Mouse (Mus musculus) G1E (cell line): ENCODE data around the gene Ociad2. TPM values are rescaled to one million over a fixed set of nuclear protein-coding genes. Genes with fewer than 3 reads are reported as not detected.
"Not testable (repeated sequence)": the region's sequence is repeated elsewhere in the genome, so short reads cannot be mapped to it uniquely, and the experiment has no call there.

Source experiments
- ATAC-seq: 2 replicates; pipeline ENCODE4 v1.8.0; 2016; ENCODE audit warnings: mild to moderate bottlenecking; ENCODE audit not compliant: insufficient number of reproducible peaks, poor library complexity, low FRiP score, severe bottlenecking; ENCODE audit errors: extremely low read depth
- DNase-seq: peaks from one replicate; pipeline ENCODE4 v3.0.0; 2012; ENCODE audit warnings: low spot score
- H3K27me3 ChIP-seq: 2 replicates; pipeline ENCODE4 v1.6.1; 2012; ENCODE audit warnings: mild to moderate bottlenecking, low read length, inconsistent platforms; ENCODE audit not compliant: insufficient read depth
- H3K36me3 ChIP-seq: replicated peaks from 2 replicates; pipeline ENCODE3; 2012; ENCODE audit warnings: mild to moderate bottlenecking, inconsistent platforms
- H3K4me1 ChIP-seq: 2 replicates; pipeline ENCODE4 v1.6.1; 2012; ENCODE audit warnings: low read depth, low read length, inconsistent platforms, mixed read lengths; ENCODE audit not compliant: insufficient read depth
- H3K4me3 ChIP-seq: 2 replicates; pipeline ENCODE4 v1.5.1; 2012; ENCODE audit warnings: low read depth, mild to moderate bottlenecking, inconsistent platforms, low read length, moderate library complexity, mixed read lengths
- H3K9me3 ChIP-seq: replicated peaks from 2 replicates; pipeline ENCODE4 v1.6.1; 2012; ENCODE audit warnings: inconsistent platforms
- CTCF ChIP-seq: IDR thresholded peaks from 2 replicates; pipeline ENCODE4 v1.5.1; 2012; ENCODE audit warnings: low read depth, low read length, inconsistent platforms, mixed read lengths
- GATA1 ChIP-seq: IDR thresholded peaks from 2 replicates; pipeline ENCODE4 v1.6.1; 2012; ENCODE audit warnings: borderline replicate concordance, low read length, inconsistent platforms, mixed read lengths
- GATA2 ChIP-seq: IDR thresholded peaks from 2 replicates; pipeline ENCODE4 v1.6.1; 2012; ENCODE audit warnings: low read depth, low read length, inconsistent platforms, borderline replicate concordance
- POLR2AphosphoS5 ChIP-seq: IDR thresholded peaks from 2 replicates; pipeline ENCODE4 v1.6.1; 2012; ENCODE audit warnings: low read depth, low read length, inconsistent platforms; ENCODE audit not compliant: insufficient replicate concordance
- TAL1 ChIP-seq: conservative IDR thresholded peaks from 2 replicates; pipeline ENCODE4 v1.6.1; 2012; ENCODE audit warnings: low read depth, low read length, inconsistent platforms, mixed read lengths
- polyA plus RNA-seq: library from polyadenylated mRNA; stranded (reverse); fragments of >175 nt; gene quantifications from 2 replicates; pipeline ENCODE4 v1.2.3, GENCODE M21; 2012
- total RNA-seq, 2 experiments: library from RNA; stranded (forward) in 1 of 2; stranded (reverse) in 1 of 2; fragments of 200-1000 nt in 1 of 2; fragments of >200 nt in 1 of 2; fragmentation: Nextera tagmentation in 1 of 2; gene quantifications; 2 replicates each; pipeline ENCODE4 v1.2.3; 2014 to 2017

The Ociad2 gene
- total and polyA plus RNA-seq, 3 experiments: 1.1 TPM; not detected in 2

DNA sequence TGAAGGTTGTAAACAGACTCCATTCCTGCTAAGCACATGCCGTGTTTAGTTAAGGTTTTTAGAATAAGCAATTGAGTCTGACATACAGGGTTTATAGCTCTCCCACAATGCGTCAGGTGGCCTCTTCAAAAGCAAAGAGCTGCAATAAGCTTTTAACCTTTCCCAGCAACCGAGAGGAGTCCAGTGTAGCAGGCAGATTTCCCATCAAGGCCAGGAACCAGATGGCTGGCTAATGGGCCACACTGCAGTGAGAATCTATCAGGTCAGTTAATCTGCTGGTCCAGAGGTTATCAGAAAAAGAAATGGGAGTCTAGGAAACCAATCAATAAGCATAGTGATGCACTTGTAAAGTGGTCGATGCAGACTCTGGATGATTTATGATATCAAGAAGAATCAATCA is 9.8 kb downstream of the Ociad2 start:
- DNase-seq: no peak
- Histone ChIP-seq H3K9me3 (no peaks in the 10 kb centered on the region), H3K36me3 (peaks cover 14% of the 10 kb centered on the region), H3K27me3 (peaks cover 2% of the 10 kb centered on the region; the same call in 1 of the 2 replicates), H3K4me3 (no peak overlapping the region), H3K4me1 (no peaks in the 10 kb centered on the region)
- ATAC-seq: no peak
- no peak for TF ChIP-seq GATA2
- TF ChIP-seq CTCF: no peak

DNA sequence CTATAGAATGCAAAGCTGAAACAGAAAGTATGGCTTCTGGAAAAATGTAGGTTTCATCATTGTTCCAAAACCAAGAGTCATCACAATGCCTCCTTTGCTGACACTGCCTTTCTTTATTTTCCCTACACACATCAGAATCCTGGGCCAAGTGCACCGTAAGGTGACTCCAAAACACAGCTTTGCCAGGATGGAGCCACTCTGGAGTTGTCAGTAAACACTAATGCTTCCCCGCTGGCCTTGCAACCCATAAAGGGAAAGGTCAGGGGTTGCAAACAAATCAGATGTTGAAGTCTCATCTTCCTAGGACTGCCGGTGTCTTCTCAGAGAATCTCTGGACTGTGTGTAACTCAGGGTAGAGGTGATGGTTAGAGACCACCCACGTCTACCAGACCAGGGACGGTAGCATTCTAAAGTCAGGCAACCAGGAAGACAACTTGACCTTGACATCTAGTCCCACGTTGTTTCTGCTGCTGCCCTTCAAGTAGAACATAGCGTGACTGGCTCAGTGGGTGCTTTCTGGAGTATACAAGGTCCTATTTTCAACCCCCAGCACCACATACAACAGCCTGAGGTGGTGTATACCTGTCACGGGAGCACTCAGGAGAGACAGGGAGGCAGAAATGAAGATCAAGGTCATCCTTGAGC is 16.2 kb downstream of the Ociad2 start:
- H3K9me3 ChIP-seq: no peaks in the 10 kb centered on the region
- ATAC-seq: no peak

DNA sequence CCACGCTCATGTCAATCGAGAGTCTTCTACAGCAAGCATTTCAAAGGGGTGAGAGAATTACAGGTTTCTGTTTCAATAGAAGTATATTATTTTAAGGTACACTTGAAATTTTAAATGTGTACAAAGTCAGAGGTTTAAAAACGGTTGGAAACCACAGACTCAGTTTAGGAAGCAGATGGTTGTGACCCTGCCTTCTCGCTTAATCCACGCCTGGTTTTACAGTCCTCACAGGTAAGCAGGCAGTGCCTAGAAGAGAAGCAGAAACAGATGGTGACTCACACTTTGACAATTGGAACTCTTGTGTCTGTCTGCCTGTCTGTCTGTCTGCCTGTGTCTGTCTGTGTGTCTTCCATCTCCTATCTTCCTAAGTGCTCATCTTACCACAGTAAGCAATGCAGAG is 17.2 kb downstream of the Ociad2 start:
- no peaks in the 10 kb centered on the region for H3K9me3 ChIP-seq
- peaks cover 53% of the 10 kb centered on the region for H3K36me3 ChIP-seq
- no peak for ATAC-seq
- H3K27me3 ChIP-seq: no peaks in the 10 kb centered on the region
- H3K4me1 ChIP-seq: peaks cover 9% of the 10 kb centered on the region
- H3K4me3 ChIP-seq: no peak overlapping the region
- TF ChIP-seq GATA2: no peak
- no peak for TF ChIP-seq GATA1
- TF ChIP-seq POLR2AphosphoS5: no peak
- no peak for TF ChIP-seq TAL1
- TF ChIP-seq CTCF: no peak
- DNase-seq: no peak

More for the DNA sequence above, 16.2 kb downstream of the Ociad2 start:
- H3K4me1 ChIP-seq: peaks cover 3% of the 10 kb centered on the region; the same call in 1 of the 2 replicates
- H3K27me3 ChIP-seq: no peaks in the 10 kb centered on the region
- no peak for DNase-seq
- H3K36me3 ChIP-seq: peaks cover 47% of the 10 kb centered on the region
- H3K4me3 ChIP-seq: no peak overlapping the region
- TF ChIP-seq GATA2 (no peak), GATA1 (no peak), POLR2AphosphoS5 (no peak), CTCF (no peak)

GRCm38 (mm10) chr5:73322684-73323083 is 18.1 kb downstream of the Ociad2 start:
- H3K36me3 ChIP-seq: peaks cover 60% of the 10 kb centered on the region
- not testable (repeated sequence) for H3K4me1 ChIP-seq, H3K4me3 ChIP-seq, ATAC-seq, H3K27me3 ChIP-seq, DNase-seq, H3K9me3 ChIP-seq

DNA sequence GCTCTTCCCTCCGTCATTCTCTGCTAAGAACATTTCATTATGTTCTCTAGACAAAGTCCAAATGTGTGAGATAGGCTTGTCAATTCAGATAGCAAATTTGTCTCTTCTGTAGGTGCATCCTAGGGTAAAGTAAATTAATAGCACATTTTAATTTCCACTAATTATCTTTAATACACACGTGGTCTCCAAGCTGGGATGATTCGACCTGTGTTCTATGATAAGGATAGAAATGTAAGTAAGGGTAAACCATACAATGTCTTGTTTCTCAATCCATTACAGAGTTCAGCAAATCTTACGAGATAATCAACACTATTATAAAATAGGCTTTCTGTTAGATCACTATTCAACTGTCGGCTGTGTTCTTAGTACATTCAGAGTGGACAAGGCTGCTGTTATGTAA is 21.5 kb downstream of the Ociad2 start:
- H3K4me3 ChIP-seq: no peak overlapping the region
- H3K36me3 ChIP-seq: peaks cover 76% of the 10 kb centered on the region
- H3K27me3 ChIP-seq: no peaks in the 10 kb centered on the region
- no peak for TF ChIP-seq GATA1
- TF ChIP-seq TAL1: no peak
- TF ChIP-seq GATA2: no peak
- TF ChIP-seq POLR2AphosphoS5: no peak
- TF ChIP-seq CTCF: no peak
- DNase-seq (no peak), ATAC-seq (no peak)
- no peaks in the 10 kb centered on the region for H3K9me3 ChIP-seq
- peaks cover 22% of the 10 kb centered on the region for H3K4me1 ChIP-seq

- Histone ChIP-seq H3K9me3 (no peaks in the 10 kb centered on the region), H3K27me3 (no peaks in the 10 kb centered on the region), H3K4me3 (no peak overlapping the region), H3K36me3 (peaks cover 88% of the 10 kb centered on the region), H3K4me1 (peaks cover 53% of the 10 kb centered on the region)
- no peak for DNase-seq
- no peak for ATAC-seq
- TF ChIP-seq TAL1: no peak
- no peak for TF ChIP-seq POLR2AphosphoS5
Observed at GRCm38 (mm10) chr5:73314654-73315053, 26.2 kb downstream of the Ociad2 start.

- H3K4me3 ChIP-seq: no peak overlapping the region
- DNase-seq (no peak), ATAC-seq (no peak)
- TF ChIP-seq TAL1 (0 out of 2 replicates have a peak, but pooled peaks have one; percentile 18), CTCF (no peak)
- peaks cover 89% of the 10 kb centered on the region for H3K36me3 ChIP-seq
- H3K27me3 ChIP-seq: no peaks in the 10 kb centered on the region
- H3K4me1 ChIP-seq: peaks cover 51% of the 10 kb centered on the region
- no peaks in the 10 kb centered on the region for H3K9me3 ChIP-seq
Observed at GRCm38 (mm10) chr5:73313591-73313990, 27.2 kb downstream of the Ociad2 start.
